Mouse (Mus musculus) forebrain, postnatal 0 days (tissue): Measurements from ENCODE around the gene Efcab6. TPM values are rescaled to one million over a fixed set of nuclear protein-coding genes. Genes with fewer than 3 reads are reported as not detected.

Experiments used
- ATAC-seq: fragments of 200-750 bp; cut with Nextera tagmentation; 2 replicates; pipeline ENCODE4 v1.8.0; 2017; ENCODE audit warnings: mild to moderate bottlenecking, moderate library complexity
- DNase-seq: peaks from one replicate; pipeline ENCODE4 v3.0.0-alpha.2; 2015
- H3K27ac ChIP-seq: fragments of 300-500 bp; sonication (generic); 2 replicates; pipeline ENCODE4 v1.5.1; 2014; ENCODE audit warnings: low read depth, mild to moderate bottlenecking, antibody characterized with exemption, low read length, moderate library complexity, mixed read lengths
- H3K27me3 ChIP-seq: fragments of 300-500 bp; sonication (generic); 2 replicates; pipeline ENCODE4 v1.6.1; 2014; ENCODE audit warnings: mild to moderate bottlenecking, low read length, mixed read lengths; ENCODE audit not compliant: insufficient read depth
- H3K36me3 ChIP-seq: fragments of 300-500 bp; sonication (generic); 2 replicates; pipeline ENCODE4 v1.6.1; 2014; ENCODE audit warnings: mild to moderate bottlenecking, moderate library complexity; ENCODE audit not compliant: insufficient read depth
- H3K4me1 ChIP-seq: fragments of 300-500 bp; sonication (generic); 2 replicates; pipeline ENCODE4 v1.6.1; 2014; ENCODE audit warnings: antibody characterized with exemption; ENCODE audit not compliant: insufficient read depth
- H3K4me2 ChIP-seq: fragments of 300-500 bp; sonication (generic); 2 replicates; pipeline ENCODE4 v1.6.1; 2014; ENCODE audit warnings: low read depth, mild to moderate bottlenecking, moderate library complexity
- H3K4me3 ChIP-seq: fragments of 300-500 bp; sonication (generic); 2 replicates; pipeline ENCODE4 v1.5.1; 2014; ENCODE audit warnings: low read depth, low read length, mixed read lengths
- H3K9ac ChIP-seq: fragments of 300-500 bp; sonication (generic); 2 replicates; pipeline ENCODE4 v1.6.1; 2014; ENCODE audit warnings: mild to moderate bottlenecking
- H3K9me3 ChIP-seq: fragments of 300-500 bp; sonication (generic); 2 replicates; pipeline ENCODE4 v1.6.1; 2016; ENCODE audit warnings: low read length
- CTCF ChIP-seq: sonication (generic); IDR thresholded peaks from 2 replicates; pipeline ENCODE4 v1.5.1; 2016; ENCODE audit warnings: antibody characterized with exemption, control low read depth, low read depth
- WGBS: fragments of 180-500 bp; shearing (Covaris S2); extraction: QIAGEN DNeasy Blood & Tissue Kit; methylation state at CpG from one replicate; pipeline ENCODE4 v1.1.7; 2014; 5-methylcytosine and 5-hydroxymethylcytosine counted together
- polyA plus RNA-seq: library from polyadenylated mRNA; unstranded; fragments of >200 nt; fragmentation: Nextera tagmentation; extraction: Ambion mirVana; gene quantifications from 2 replicates; pipeline ENCODE4 v1.2.1, GENCODE M21; 2015
- total RNA-seq: library from RNA; depleted of rRNA; stranded (reverse); fragments of >200 nt; gene quantifications from 2 replicates; pipeline ENCODE4 v1.2.3, GENCODE M21; 2014

Gene Efcab6
- total and polyA plus RNA-seq, 2 experiments from 2014 or later: 4.4 to 6.0 TPM

- peaks cover 8% of the 10 kb centered on the region for H3K4me1 ChIP-seq
- peak; percentile 45; the same call in 1 of the 2 replicates for ATAC-seq
- H3K4me2 ChIP-seq: no peak overlapping the region
- DNase-seq: peak; percentile 77
- H3K4me3 ChIP-seq: no peak overlapping the region
- TF ChIP-seq CTCF: no peak
- H3K27me3 ChIP-seq: no peaks in the 10 kb centered on the region
- H3K27ac ChIP-seq: peak overlapping the region; percentile 83
- H3K9ac ChIP-seq: no peak overlapping the region
- H3K36me3 ChIP-seq: no peaks in the 10 kb centered on the region
- H3K9me3 ChIP-seq: no peaks in the 10 kb centered on the region
- WGBS: 49% methylated on average over 5 of the region's 5 CpGs
These were observed 75.9 kb downstream of the Efcab6 start for GRCm38 (mm10) chr15:83989241-83989640.

- no peaks in the 10 kb centered on the region for H3K27me3 ChIP-seq
- no peak overlapping the region for H3K9ac ChIP-seq
- H3K4me1 ChIP-seq: peaks cover 8% of the 10 kb centered on the region
- no peak for TF ChIP-seq CTCF
- no peaks in the 10 kb centered on the region for H3K9me3 ChIP-seq
- no peak overlapping the region for H3K4me2 ChIP-seq
- no peak overlapping the region for H3K4me3 ChIP-seq
- peak overlapping the region; percentile 86 for H3K27ac ChIP-seq
- WGBS: 43% methylated on average over 7 of the region's 7 CpGs
- ATAC-seq: no peak
- no peak for DNase-seq
- H3K36me3 ChIP-seq: no peaks in the 10 kb centered on the region
These were observed 77.1 kb downstream of the Efcab6 start for GRCm38 (mm10) chr15:83988087-83988486.

- Histone ChIP-seq H3K36me3 (no peaks in the 10 kb centered on the region), H3K4me3 (no peak overlapping the region), H3K4me1 (peaks cover 5% of the 10 kb centered on the region), H3K27me3 (no peaks in the 10 kb centered on the region), H3K27ac (no peak overlapping the region), H3K9ac (no peak overlapping the region), H3K4me2 (no peak overlapping the region), H3K9me3 (no peaks in the 10 kb centered on the region)
- ATAC-seq: no peak
- TF ChIP-seq CTCF: no peak
- DNase-seq: no peak
- WGBS: 60% methylated on average over 14 of the region's 14 CpGs
These were observed 82.8 kb downstream of the Efcab6 start for GRCm38 (mm10) chr15:83982186-83982936.

GRCm38 (mm10) chr15:83978865-83979264 is 86.3 kb downstream of the Efcab6 start:
- Histone ChIP-seq H3K36me3 (no peaks in the 10 kb centered on the region), H3K4me2 (no peak overlapping the region), H3K27ac (no peak overlapping the region), H3K27me3 (no peaks in the 10 kb centered on the region), H3K9ac (no peak overlapping the region), H3K4me1 (no peaks in the 10 kb centered on the region), H3K4me3 (no peak overlapping the region), H3K9me3 (no peaks in the 10 kb centered on the region)
- ATAC-seq: no peak
- 54% methylated on average over 6 of the region's 6 CpGs for WGBS
- TF ChIP-seq CTCF: no peak
- DNase-seq: no peak

- no peak overlapping the region for H3K27ac ChIP-seq
- H3K4me1 ChIP-seq: no peaks in the 10 kb centered on the region
- H3K36me3 ChIP-seq: no peaks in the 10 kb centered on the region
- TF ChIP-seq CTCF: no peak
- WGBS: 38% methylated on average over 5 of the region's 5 CpGs
- no peak overlapping the region for H3K4me3 ChIP-seq
- H3K9me3 ChIP-seq: no peaks in the 10 kb centered on the region
- no peak overlapping the region for H3K9ac ChIP-seq
- no peak for DNase-seq
- no peak overlapping the region for H3K4me2 ChIP-seq
- ATAC-seq: no peak
- H3K27me3 ChIP-seq: no peaks in the 10 kb centered on the region
These were observed 88.1 kb downstream of the Efcab6 start for GRCm38 (mm10) chr15:83977108-83977507.

- Histone ChIP-seq H3K4me1 (no peaks in the 10 kb centered on the region), H3K4me2 (no peak overlapping the region), H3K27ac (0 out of 2 replicates have a peak overlapping the region, but pooled peaks have one; percentile 15), H3K36me3 (no peaks in the 10 kb centered on the region), H3K27me3 (no peaks in the 10 kb centered on the region), H3K4me3 (no peak overlapping the region), H3K9ac (no peak overlapping the region), H3K9me3 (no peaks in the 10 kb centered on the region)
- WGBS: 59% methylated on average over 9 of the region's 9 CpGs
- DNase-seq (no peak), ATAC-seq (peak; percentile 20; the same call in 1 of the 2 replicates)
- TF ChIP-seq CTCF: no peak
These were observed 93.0 kb downstream of the Efcab6 start for GRCm38 (mm10) chr15:83972206-83972605.

GRCm38 (mm10) chr15:83967802-83968201 is 97.4 kb downstream of the Efcab6 start:
- no peak for ATAC-seq
- Histone ChIP-seq H3K4me1 (no peaks in the 10 kb centered on the region), H3K9ac (no peak overlapping the region), H3K27me3 (no peaks in the 10 kb centered on the region), H3K9me3 (no peaks in the 10 kb centered on the region), H3K4me3 (no peak overlapping the region), H3K27ac (no peak overlapping the region), H3K4me2 (no peak overlapping the region), H3K36me3 (no peaks in the 10 kb centered on the region)
- no peak for TF ChIP-seq CTCF
- no peak for DNase-seq
- WGBS: 56% methylated on average over 12 of the region's 12 CpGs
